Mouse (Mus musculus) midbrain, embryonic 10.5 days (tissue): ENCODE measurements at regions not wholly inside any gene's neighbourhood (a gene's known extent, or its start where the extent isn't known, plus 50 kb on each side); places are given as distances from the start of the nearest gene placed in this dataset.

Experiments used
- DNase-seq: peaks from one replicate; pipeline ENCODE4 v3.0.0-alpha.2; 2017; ENCODE audit warnings: low spot score
- H3K27ac ChIP-seq: fragments of 300-500 bp; sonication (generic); replicated peaks from 2 replicates; pipeline ENCODE4 v1.5.1; 2016; ENCODE audit warnings: mild to moderate bottlenecking
- H3K27me3 ChIP-seq: fragments of 300-500 bp; sonication (generic); 2 replicates; pipeline ENCODE4 v1.6.1; 2016; ENCODE audit warnings: low read depth, mild to moderate bottlenecking; ENCODE audit not compliant: poor library complexity, severe bottlenecking
- H3K36me3 ChIP-seq: fragments of 300-500 bp; sonication (generic); 2 replicates; pipeline ENCODE4 v1.6.1; 2016; ENCODE audit warnings: mild to moderate bottlenecking, moderate library complexity
- H3K4me1 ChIP-seq: fragments of 300-500 bp; sonication (generic); 2 replicates; pipeline ENCODE4 v1.6.1; 2016
- H3K4me3 ChIP-seq: fragments of 300-500 bp; sonication (generic); 2 replicates; pipeline ENCODE4 v1.5.1; 2016; ENCODE audit warnings: mild to moderate bottlenecking, moderate library complexity
- H3K9me3 ChIP-seq: fragments of 300-500 bp; sonication (generic); replicated peaks from 2 replicates; pipeline ENCODE4 v1.6.1; 2016; ENCODE audit warnings: mild to moderate bottlenecking
- WGBS: fragments of 180-500 bp; shearing (Covaris S2); methylation state at CpG from one replicate; pipeline ENCODE4 v1.1.7; 2016; 5-methylcytosine and 5-hydroxymethylcytosine counted together

- Histone ChIP-seq H3K4me1 (no peaks in the 10 kb centered on the region), H3K4me3 (no peak overlapping the region), H3K36me3 (no peaks in the 10 kb centered on the region), H3K27me3 (no peaks in the 10 kb centered on the region), H3K27ac (no peak overlapping the region), H3K9me3 (no peaks in the 10 kb centered on the region)
- WGBS, result 90% methylated on average over 3 of the region's 3 CpGs
- DNase-seq, result no peak
Observed at GRCm38 (mm10) chr13:34497667-34498066, 152.7 kb upstream of the Slc22a23 start.

GRCm38 (mm10) chr13:34484831-34485230 lies 139.8 kb upstream of the Slc22a23 start:
- WGBS, result 98% methylated on average over 1 of the region's 1 CpGs
- DNase-seq, result no peak
- no peaks in the 10 kb centered on the region for H3K27me3 ChIP-seq
- no peaks in the 10 kb centered on the region for H3K9me3 ChIP-seq
- H3K4me3 ChIP-seq, result no peak overlapping the region
- H3K36me3 ChIP-seq, result no peaks in the 10 kb centered on the region
- no peaks in the 10 kb centered on the region for H3K4me1 ChIP-seq
- no peak overlapping the region for H3K27ac ChIP-seq

GRCm38 (mm10) chr13:34481461-34481860 lies 136.5 kb upstream of the Slc22a23 start:
- Histone ChIP-seq H3K27me3 (no peaks in the 10 kb centered on the region), H3K4me1 (no peaks in the 10 kb centered on the region), H3K9me3 (no peaks in the 10 kb centered on the region), H3K27ac (no peak overlapping the region), H3K36me3 (no peaks in the 10 kb centered on the region), H3K4me3 (no peak overlapping the region)
- no peak for DNase-seq
- 92% methylated on average over 10 of the region's 10 CpGs for WGBS

- H3K27me3 ChIP-seq, result no peaks in the 10 kb centered on the region
- H3K36me3 ChIP-seq, result no peaks in the 10 kb centered on the region
- no peaks in the 10 kb centered on the region for H3K4me1 ChIP-seq
- H3K27ac ChIP-seq, result no peak overlapping the region
- no peak overlapping the region for H3K4me3 ChIP-seq
- H3K9me3 ChIP-seq, result no peaks in the 10 kb centered on the region
- 59% methylated on average over 1 of the region's 1 CpGs for WGBS
- no peak for DNase-seq
Observed at GRCm38 (mm10) chr13:34470410-34470809, 125.4 kb upstream of the Slc22a23 start.

GRCm38 (mm10) chr13:34469568-34469967 lies 124.6 kb upstream of the Slc22a23 start:
- H3K27me3 ChIP-seq, result no peaks in the 10 kb centered on the region
- WGBS, result 93% methylated on average over 5 of the region's 5 CpGs
- no peak overlapping the region for H3K27ac ChIP-seq

GRCm38 (mm10) chr13:34468132-34468748 lies 123.3 kb upstream of the Slc22a23 start:
- no peak for DNase-seq
- 71% methylated on average over 3 of the region's 3 CpGs for WGBS
- peaks cover 2% of the 10 kb centered on the region; the same call in 1 of the 2 replicates for H3K4me1 ChIP-seq
- H3K27ac ChIP-seq, result no peak overlapping the region
- no peaks in the 10 kb centered on the region for H3K27me3 ChIP-seq
- H3K36me3 ChIP-seq, result no peaks in the 10 kb centered on the region
- H3K4me3 ChIP-seq, result no peak overlapping the region
- no peaks in the 10 kb centered on the region for H3K9me3 ChIP-seq

More at GRCm38 (mm10) chr13:34469568-34469967, 124.6 kb upstream of the Slc22a23 start:
- H3K9me3 ChIP-seq, result no peaks in the 10 kb centered on the region
- no peak overlapping the region for H3K4me3 ChIP-seq
- H3K36me3 ChIP-seq, result no peaks in the 10 kb centered on the region
- no peak for DNase-seq
- no peaks in the 10 kb centered on the region for H3K4me1 ChIP-seq

GRCm38 (mm10) chr13:34465862-34466430 lies 121.0 kb upstream of the Slc22a23 start:
- H3K4me1 ChIP-seq, result peaks cover 7% of the 10 kb centered on the region; the same call in 1 of the 2 replicates
- H3K9me3 ChIP-seq, result no peaks in the 10 kb centered on the region
- H3K27me3 ChIP-seq, result no peaks in the 10 kb centered on the region
- no peaks in the 10 kb centered on the region for H3K36me3 ChIP-seq
- no peak for DNase-seq
- no peak overlapping the region for H3K27ac ChIP-seq
- H3K4me3 ChIP-seq, result no peak overlapping the region

- H3K27ac ChIP-seq, result no peak overlapping the region
- H3K4me3 ChIP-seq, result no peak overlapping the region
- peaks cover 7% of the 10 kb centered on the region; the same call in 1 of the 2 replicates for H3K4me1 ChIP-seq
- H3K36me3 ChIP-seq, result no peaks in the 10 kb centered on the region
- no peak for DNase-seq
- WGBS, result 82% methylated on average over 5 of the region's 5 CpGs
- no peaks in the 10 kb centered on the region for H3K9me3 ChIP-seq
- no peaks in the 10 kb centered on the region for H3K27me3 ChIP-seq
Observed at GRCm38 (mm10) chr13:34465456-34465855, 120.5 kb upstream of the Slc22a23 start.

GRCm38 (mm10) chr13:34464221-34464620 lies 119.2 kb upstream of the Slc22a23 start:
- Histone ChIP-seq H3K9me3 (no peaks in the 10 kb centered on the region), H3K4me1 (peaks cover 7% of the 10 kb centered on the region; the same call in 1 of the 2 replicates), H3K27ac (no peak overlapping the region), H3K36me3 (no peaks in the 10 kb centered on the region), H3K4me3 (no peak overlapping the region), H3K27me3 (no peaks in the 10 kb centered on the region)
- WGBS, result 95% methylated on average over 4 of the region's 4 CpGs
- DNase-seq, result no peak

- Histone ChIP-seq H3K4me1 (peaks cover 7% of the 10 kb centered on the region; the same call in 1 of the 2 replicates), H3K27me3 (no peaks in the 10 kb centered on the region), H3K9me3 (no peaks in the 10 kb centered on the region), H3K36me3 (no peaks in the 10 kb centered on the region), H3K27ac (no peak overlapping the region; the same call in 1 of the 2 replicates), H3K4me3 (no peak overlapping the region)
- no peak for DNase-seq
- 69% methylated on average over 2 of the region's 2 CpGs for WGBS
Observed at GRCm38 (mm10) chr13:34462808-34463511, 118.0 kb upstream of the Slc22a23 start.

- Histone ChIP-seq H3K27me3 (no peaks in the 10 kb centered on the region), H3K9me3 (no peaks in the 10 kb centered on the region), H3K27ac (no peak overlapping the region), H3K4me1 (peaks cover 7% of the 10 kb centered on the region; the same call in 1 of the 2 replicates), H3K36me3 (no peaks in the 10 kb centered on the region), H3K4me3 (no peak overlapping the region)
- WGBS, result 86% methylated on average over 6 of the region's 6 CpGs
- DNase-seq, result no peak
Observed at GRCm38 (mm10) chr13:34462206-34462807, 117.3 kb upstream of the Slc22a23 start.

- no peaks in the 10 kb centered on the region for H3K36me3 ChIP-seq
- H3K4me1 ChIP-seq, result peaks cover 7% of the 10 kb centered on the region; the same call in 1 of the 2 replicates
- H3K27me3 ChIP-seq, result no peaks in the 10 kb centered on the region
- no peak overlapping the region for H3K27ac ChIP-seq
- 59% methylated on average over 4 of the region's 4 CpGs for WGBS
- H3K4me3 ChIP-seq, result no peak overlapping the region
- no peak for DNase-seq
- H3K9me3 ChIP-seq, result no peaks in the 10 kb centered on the region
Observed at GRCm38 (mm10) chr13:34460969-34461368, 116.0 kb upstream of the Slc22a23 start.

- H3K27me3 ChIP-seq, result no peaks in the 10 kb centered on the region
- H3K4me1 ChIP-seq, result no peaks in the 10 kb centered on the region
Observed at GRCm38 (mm10) chr13:34456051-34456450, 111.1 kb upstream of the Slc22a23 start.

More at GRCm38 (mm10) chr13:34456051-34456450, 111.1 kb upstream of the Slc22a23 start:
- Histone ChIP-seq H3K9me3 (no peaks in the 10 kb centered on the region), H3K4me3 (no peak overlapping the region), H3K36me3 (no peaks in the 10 kb centered on the region), H3K27ac (no peak overlapping the region)
- no peak for DNase-seq
- WGBS, result 80% methylated on average over 3 of the region's 3 CpGs
